Mouse (Mus musculus) thymus, postnatal 14 days (tissue): Measurements from ENCODE around the gene Tmem218.
A peak's percentile ranks its signal among the peaks of the same experiment; 100 is the strongest.

Source experiments
- DNase-seq: peaks from one replicate; pipeline ENCODE4 v3.0.0; 2021

Tmem218 gene

DNA sequence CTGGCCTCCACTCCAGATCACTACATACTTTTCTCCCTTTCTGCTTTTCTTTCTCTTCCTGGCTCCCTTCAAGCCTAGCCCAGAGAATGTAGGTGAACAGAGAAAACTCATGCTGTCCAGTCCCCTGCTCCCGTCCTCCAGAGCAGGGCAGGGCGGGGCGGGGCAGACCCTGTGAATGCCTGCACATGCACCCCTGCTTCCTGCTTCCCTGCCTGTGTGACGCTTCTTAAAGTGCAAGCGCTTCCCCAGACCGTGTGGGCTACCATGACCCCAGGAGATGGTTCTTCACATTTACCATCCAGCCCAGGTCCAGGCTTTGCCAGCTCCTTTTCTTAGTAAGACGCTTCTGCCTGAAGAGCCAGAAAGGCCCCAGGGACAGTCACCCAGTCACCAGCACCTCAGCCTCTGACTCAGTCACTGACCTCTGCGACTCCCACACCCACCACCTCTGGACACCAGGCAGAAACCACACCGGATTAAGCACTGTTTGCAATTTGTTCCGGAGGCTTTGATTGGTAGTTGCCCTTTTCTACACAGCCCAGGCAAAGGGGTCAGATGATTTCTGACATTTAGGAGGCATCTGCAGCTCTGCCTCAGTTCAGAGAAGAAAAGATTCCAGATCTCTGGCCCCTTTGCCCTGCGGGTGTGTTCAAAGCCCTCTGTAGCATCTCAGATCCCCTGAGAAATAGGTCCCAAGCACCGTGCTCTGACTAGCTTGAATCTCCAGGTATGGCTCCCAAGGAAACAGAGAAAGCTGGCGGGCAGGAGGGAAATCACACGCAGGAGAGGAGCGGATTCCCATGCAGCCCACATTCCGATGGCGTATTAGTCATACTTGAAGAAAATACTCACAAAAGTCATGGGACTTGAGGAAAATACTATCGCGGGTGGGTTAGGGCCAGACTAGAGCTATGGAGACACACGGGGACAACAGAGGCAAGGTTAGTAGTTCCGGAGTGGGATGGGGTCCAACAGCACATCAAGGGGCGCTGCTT is 24.5 kb downstream of the Tmem218 start:
- peak; percentile 61 for DNase-seq

DNA sequence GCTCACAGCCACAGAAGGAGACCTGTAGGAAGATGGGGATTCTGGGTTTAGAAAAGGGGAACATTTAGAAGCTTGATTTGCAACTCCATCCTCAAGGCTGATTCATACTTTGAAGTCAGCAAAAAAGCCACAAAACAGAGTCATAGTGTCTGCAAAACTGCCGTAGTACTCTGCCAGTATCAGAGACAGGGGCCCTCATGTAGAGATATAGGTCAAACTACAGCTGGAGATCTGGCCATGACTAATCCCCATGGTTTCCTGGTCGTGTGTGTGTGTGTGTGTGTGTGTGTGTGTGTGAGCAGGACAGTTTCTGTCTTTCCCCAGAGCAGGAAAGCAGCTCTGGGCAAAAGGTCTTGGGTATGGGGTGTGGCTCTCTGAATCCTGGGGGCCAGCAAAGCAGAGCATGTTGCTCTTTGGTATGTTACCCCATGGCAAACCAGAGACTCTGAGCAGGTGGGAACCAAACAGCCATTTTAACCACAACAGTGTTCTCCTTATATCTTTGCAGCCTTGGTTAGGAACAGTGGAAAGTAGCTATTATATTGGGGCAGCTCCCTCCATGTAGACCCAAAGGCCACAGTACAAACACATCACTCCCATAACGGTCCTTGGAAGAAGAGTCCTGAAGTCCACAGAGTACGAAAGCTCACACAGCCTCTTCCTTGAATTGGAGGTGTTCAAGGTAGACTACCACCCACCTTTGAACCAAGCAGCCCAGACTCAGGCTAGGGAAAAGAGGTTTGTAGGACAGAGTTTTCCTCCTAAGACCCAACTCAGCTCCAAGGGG is 28.1 kb downstream of the Tmem218 start:
- peak; percentile 70 for DNase-seq

DNA sequence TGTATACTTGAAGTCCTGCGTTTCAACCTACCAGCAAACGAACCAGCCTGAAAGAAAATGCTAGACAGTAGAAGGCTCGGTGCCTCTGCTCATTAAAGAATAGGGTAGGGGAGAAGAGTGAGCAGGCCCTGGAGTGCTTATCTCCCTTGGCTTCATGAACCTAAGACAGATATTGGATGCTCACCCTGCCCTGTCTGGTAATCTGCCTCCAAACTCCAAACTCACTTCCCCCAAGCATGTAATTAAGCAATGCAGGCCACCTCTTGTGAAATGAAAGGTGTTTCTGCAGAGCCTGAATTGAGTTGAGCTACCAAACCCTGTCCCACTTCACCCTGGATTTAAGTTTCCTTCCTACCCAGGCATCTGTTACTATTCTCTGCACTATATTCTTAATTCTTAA is 34.7 kb downstream of the Tmem218 start:
- DNase-seq, result no peak

GRCm38 (mm10) chr9:37244600-37244999 is 36.6 kb downstream of the Tmem218 start:
- DNase-seq, result peak; percentile 30

DNA sequence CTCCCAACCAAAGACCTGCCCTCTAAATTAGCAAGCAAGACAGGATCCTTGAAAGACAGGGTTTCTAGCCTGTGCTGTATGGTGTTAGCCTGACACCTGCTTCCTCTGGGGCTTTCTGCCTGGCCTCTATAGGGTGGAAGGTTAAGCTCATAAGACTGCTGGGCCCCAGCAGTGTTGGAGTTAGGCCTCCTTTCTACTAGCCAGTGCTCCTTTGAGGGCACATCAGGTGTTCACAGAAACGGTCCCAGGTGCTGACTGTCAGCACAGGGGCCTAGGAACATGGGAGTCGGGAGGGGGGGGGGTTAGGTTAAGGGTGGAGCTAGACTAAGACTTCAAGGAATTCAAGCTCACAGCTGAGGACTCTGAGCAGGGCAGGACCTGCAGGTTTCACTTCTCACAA is 37.4 kb downstream of the Tmem218 start:
- peak; percentile 51 for DNase-seq

- no peak for DNase-seq
Observed at GRCm38 (mm10) chr9:37245810-37246209, 37.8 kb downstream of the Tmem218 start.

GRCm38 (mm10) chr9:37247429-37247828 is 39.4 kb downstream of the Tmem218 start:
- peak; percentile 51 for DNase-seq

DNA sequence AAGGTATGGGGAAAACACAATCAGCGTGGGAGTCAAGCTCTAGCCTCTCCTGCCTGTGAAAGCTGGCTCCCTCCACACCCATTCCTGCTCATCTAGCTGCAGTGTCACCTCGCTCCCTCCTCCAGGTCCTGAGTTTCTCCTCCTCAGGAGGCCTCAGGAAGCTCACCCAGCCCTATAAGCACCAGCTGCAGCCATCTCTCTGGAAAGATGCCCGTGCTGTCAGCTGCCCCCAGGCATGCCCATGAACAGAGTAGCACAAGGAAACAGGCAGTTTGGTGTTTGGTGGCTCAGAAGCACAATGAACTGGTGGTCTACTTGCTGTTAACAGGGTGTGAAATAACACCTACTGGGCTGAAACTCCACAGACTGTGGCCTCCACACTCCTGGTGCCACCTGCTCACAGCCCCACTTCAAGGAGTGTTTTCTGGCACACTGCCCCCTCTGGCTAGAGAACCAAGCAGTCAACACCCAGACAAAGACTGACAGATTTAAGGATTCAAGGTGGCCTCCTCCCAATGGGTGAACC is 40.4 kb downstream of the Tmem218 start:
- DNase-seq, result peak; percentile 69

GRCm38 (mm10) chr9:37249976-37250375 is 42.0 kb downstream of the Tmem218 start:
- no peak for DNase-seq

- no peak for DNase-seq
Observed at GRCm38 (mm10) chr9:37250631-37251030, 42.6 kb downstream of the Tmem218 start.

DNA sequence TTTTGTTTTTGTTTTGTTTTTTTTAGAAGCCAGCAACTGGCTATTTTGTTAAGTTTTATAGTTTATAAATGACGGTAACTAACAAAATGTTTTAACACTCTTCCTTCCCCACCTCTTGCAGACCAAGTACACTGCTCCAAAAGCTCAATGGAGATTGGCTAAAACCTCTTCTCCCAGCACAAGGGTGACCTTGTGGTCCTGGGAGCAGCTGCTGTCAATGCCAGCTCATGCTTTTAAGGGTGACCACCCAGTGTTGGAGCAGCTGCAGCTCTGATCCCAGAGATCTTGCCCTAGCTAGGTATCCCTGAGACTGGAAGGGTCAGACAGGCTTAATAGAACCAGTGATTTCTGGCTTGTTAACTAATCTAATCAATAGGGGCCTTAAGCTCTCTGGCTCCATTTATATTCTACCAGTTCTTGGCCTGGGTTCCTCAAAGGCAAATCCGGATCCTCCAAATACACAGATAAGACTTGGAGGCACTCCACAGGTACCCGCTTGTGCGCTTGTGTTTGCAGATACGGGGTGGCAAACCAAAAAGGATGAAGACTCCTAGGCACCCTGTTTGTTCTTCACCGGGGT is 46.6 kb downstream of the Tmem218 start:
- no peak for DNase-seq

- DNase-seq, result peak; percentile 87
Observed at GRCm38 (mm10) chr9:37255149-37255888, 47.3 kb downstream of the Tmem218 start, which contains the start of gene Slc37a2. TSS of gene Slc37a2 (minus strand) at chr9:37255738.

GRCm38 (mm10) chr9:37255889-37256225 is 47.8 kb downstream of the Tmem218 start:
- peak; percentile 77 for DNase-seq

- DNase-seq, result no peak
Observed at GRCm38 (mm10) chr9:37266622-37267021, 58.6 kb downstream of the Tmem218 start.
